Mouse (Mus musculus) embryonic facial prominence, embryonic 13.5 days (tissue): ENCODE results near the gene Masp2. TPM values are rescaled to one million over a fixed set of nuclear protein-coding genes. Genes with fewer than 3 reads are reported as not detected.

Source experiments
- ATAC-seq: fragments of 200-750 bp; cut with Nextera tagmentation; 2 replicates; pipeline ENCODE4 v1.8.0; 2017; ENCODE audit warnings: low read depth; ENCODE audit not compliant: insufficient number of reproducible peaks, insufficient read depth, low FRiP score, low TSS enrichment
- H3K27ac ChIP-seq: fragments of 300-500 bp; sonication (generic); 2 replicates; pipeline ENCODE4 v1.5.1; 2015; ENCODE audit warnings: moderate library complexity, mild to moderate bottlenecking, inconsistent platforms
- H3K27me3 ChIP-seq: fragments of 300-500 bp; sonication (generic); 2 replicates; pipeline ENCODE4 v1.6.1; 2015; ENCODE audit warnings: mild to moderate bottlenecking, inconsistent platforms
- H3K36me3 ChIP-seq: fragments of 300-500 bp; sonication (generic); 2 replicates; pipeline ENCODE4 v1.6.1; 2015; ENCODE audit warnings: mild to moderate bottlenecking, inconsistent platforms
- H3K4me1 ChIP-seq: fragments of 300-500 bp; sonication (generic); 2 replicates; pipeline ENCODE4 v1.6.1; 2015; ENCODE audit warnings: inconsistent platforms
- H3K4me2 ChIP-seq: fragments of 300-500 bp; sonication (generic); 2 replicates; pipeline ENCODE4 v1.6.1; 2015; ENCODE audit warnings: moderate library complexity, mild to moderate bottlenecking, inconsistent platforms
- H3K4me3 ChIP-seq: fragments of 300-500 bp; sonication (generic); 2 replicates; pipeline ENCODE4 v1.5.1; 2015; ENCODE audit warnings: mild to moderate bottlenecking, inconsistent platforms
- H3K9ac ChIP-seq: fragments of 300-500 bp; sonication (generic); 2 replicates; pipeline ENCODE4 v1.6.1; 2015; ENCODE audit warnings: mild to moderate bottlenecking, inconsistent platforms
- H3K9me3 ChIP-seq: fragments of 300-500 bp; sonication (generic); 2 replicates; pipeline ENCODE4 v1.6.1; 2016; ENCODE audit warnings: inconsistent platforms
- WGBS: fragments of 180-500 bp; shearing (Covaris S2); methylation state at CpG from one replicate; pipeline ENCODE4 v1.1.7; 2015; ENCODE audit warnings: mixed read lengths; 5-methylcytosine and 5-hydroxymethylcytosine counted together
- polyA plus RNA-seq: library from polyadenylated mRNA; unstranded; fragments of >200 nt; fragmentation: Nextera tagmentation; extraction: Ambion mirVana; gene quantifications from 2 replicates; pipeline ENCODE4 v1.2.1, GENCODE M21; 2015

Masp2 gene
- polyA plus RNA-seq, 1 experiment from 2014 or later, result 0.07 TPM

DNA sequence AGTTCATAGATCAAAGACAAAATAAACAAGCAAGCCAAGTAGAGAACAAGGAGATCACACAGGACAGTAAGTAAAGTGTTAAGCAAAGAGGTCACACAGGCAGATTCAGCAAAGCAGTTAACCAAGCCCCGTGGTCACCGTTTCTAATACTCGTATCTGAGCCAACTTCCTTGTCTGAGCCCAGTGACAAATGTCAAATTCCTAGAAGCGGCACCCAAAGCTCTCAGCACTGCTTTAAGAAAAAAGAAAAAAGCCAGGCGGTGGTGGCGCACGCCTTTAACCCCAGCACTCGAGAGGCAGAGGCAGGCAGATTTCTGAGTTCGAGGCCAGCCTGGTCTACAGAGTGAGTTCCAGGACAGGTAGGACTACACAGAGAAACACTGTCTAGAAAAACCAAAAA lies 15.7 kb upstream of the Masp2 start:
- Histone ChIP-seq H3K36me3 (peaks cover 16% of the 10 kb centered on the region), H3K27me3 (no peaks in the 10 kb centered on the region), H3K9ac (no peak overlapping the region), H3K4me3 (no peak overlapping the region), H3K4me1 (peaks cover 7% of the 10 kb centered on the region; the same call in 1 of the 2 replicates), H3K27ac (no peak overlapping the region), H3K9me3 (no peaks in the 10 kb centered on the region), H3K4me2 (no peak overlapping the region)
- 83% methylated on average over 9 of the region's 9 CpGs for WGBS
- ATAC-seq, result no peak

DNA sequence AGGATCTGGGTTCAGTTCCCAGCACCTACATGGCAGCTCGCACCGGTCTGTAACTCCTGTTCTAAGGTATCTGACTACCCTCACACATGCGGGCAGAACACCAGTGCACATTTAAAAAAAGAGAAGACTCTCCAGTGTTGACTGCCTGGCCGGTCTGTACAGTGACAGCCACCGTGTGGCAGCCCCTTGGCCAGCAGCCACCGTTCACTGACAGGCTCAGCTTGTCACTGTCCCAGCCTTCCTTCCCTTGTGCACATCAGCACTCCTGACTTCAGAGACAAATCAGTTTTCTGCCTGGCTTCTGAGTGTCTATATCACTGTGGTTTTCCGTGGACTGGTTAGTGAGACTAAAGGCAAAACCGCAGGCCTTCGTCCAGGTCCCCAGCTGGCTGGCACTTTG lies 13.6 kb upstream of the Masp2 start:
- WGBS, result 83% methylated on average over 9 of the region's 9 CpGs
- no peak for ATAC-seq
- Histone ChIP-seq H3K27me3 (no peaks in the 10 kb centered on the region), H3K27ac (no peak overlapping the region), H3K9ac (no peak overlapping the region), H3K4me1 (peaks cover 20% of the 10 kb centered on the region), H3K4me2 (no peak overlapping the region), H3K4me3 (no peak overlapping the region), H3K36me3 (peaks cover 13% of the 10 kb centered on the region), H3K9me3 (no peaks in the 10 kb centered on the region)

DNA sequence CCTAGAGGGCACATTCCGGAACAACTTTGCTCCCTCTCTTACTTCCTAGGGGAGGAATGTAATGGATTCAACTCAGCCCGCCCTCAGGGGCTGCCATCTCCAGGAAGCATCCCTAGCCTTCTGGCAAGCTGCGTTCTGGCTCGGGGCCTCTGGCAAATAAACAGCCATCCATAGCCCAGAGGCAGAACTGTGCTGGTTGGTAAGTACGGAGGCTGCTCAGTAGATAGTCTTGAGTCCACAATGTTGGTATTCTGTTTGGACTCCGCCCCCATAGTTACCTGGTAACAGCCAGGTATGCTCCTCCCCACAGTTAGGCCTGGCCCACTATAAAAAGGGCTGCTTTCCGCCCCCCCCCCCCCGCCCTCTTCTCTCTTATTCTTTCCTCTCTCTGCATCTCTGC lies 12.8 kb upstream of the Masp2 start:
- H3K27me3 ChIP-seq, result no peaks in the 10 kb centered on the region
- H3K36me3 ChIP-seq, result peaks cover 20% of the 10 kb centered on the region
- no peak overlapping the region for H3K9ac ChIP-seq
- no peak for ATAC-seq
- no peak overlapping the region for H3K27ac ChIP-seq
- no peak overlapping the region for H3K4me3 ChIP-seq
- no peaks in the 10 kb centered on the region for H3K9me3 ChIP-seq
- H3K4me1 ChIP-seq, result peaks cover 20% of the 10 kb centered on the region
- H3K4me2 ChIP-seq, result no peak overlapping the region
- 44% methylated on average over 6 of the region's 8 CpGs for WGBS

DNA sequence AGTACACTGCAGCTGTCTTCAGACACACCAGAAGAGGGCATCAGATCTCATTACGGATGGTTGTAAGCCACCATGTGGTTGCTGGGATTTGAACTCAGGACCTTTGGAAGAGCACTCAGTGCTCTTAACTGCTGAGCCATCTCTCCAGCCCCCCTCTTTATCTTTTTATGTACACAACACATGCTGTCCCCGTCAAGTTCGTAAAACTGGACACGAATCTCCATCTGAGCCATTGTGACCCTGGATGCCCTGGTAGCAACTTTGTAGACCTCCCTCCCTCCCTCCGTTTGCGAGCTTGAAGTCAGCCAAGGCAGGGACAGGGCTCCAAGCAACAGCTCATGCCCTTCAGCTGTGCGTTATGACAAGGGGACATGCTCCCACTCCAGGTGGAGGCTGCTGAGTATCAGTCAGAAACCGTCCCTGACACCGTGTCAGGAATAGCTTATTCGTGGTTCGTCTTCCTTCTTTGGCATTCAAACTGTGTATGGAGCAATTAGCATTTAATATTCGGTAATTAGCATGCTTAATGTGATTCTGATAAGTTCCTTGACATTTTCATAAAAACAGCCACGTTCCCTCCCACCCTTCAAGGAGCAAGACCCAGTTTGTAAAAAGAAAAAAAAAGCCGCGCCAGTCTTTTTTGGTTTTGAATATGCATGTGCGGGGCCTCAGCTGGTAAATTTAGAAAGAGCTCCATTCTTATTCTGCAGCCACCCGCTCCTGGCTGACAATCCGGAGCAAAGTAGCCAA lies 11.8 kb upstream of the Masp2 start:
- peaks cover 31% of the 10 kb centered on the region for H3K36me3 ChIP-seq
- no peaks in the 10 kb centered on the region for H3K9me3 ChIP-seq
- H3K27me3 ChIP-seq, result no peaks in the 10 kb centered on the region
- ATAC-seq, result no peak
- peaks cover 20% of the 10 kb centered on the region for H3K4me1 ChIP-seq
- peak overlapping the region; percentile 93 for H3K4me3 ChIP-seq
- H3K27ac ChIP-seq, result peak overlapping the region; percentile 80
- peak overlapping the region; percentile 88 for H3K4me2 ChIP-seq
- peak overlapping the region; percentile 89 for H3K9ac ChIP-seq
- WGBS, result 8% methylated on average over 18 of the region's 18 CpGs

DNA sequence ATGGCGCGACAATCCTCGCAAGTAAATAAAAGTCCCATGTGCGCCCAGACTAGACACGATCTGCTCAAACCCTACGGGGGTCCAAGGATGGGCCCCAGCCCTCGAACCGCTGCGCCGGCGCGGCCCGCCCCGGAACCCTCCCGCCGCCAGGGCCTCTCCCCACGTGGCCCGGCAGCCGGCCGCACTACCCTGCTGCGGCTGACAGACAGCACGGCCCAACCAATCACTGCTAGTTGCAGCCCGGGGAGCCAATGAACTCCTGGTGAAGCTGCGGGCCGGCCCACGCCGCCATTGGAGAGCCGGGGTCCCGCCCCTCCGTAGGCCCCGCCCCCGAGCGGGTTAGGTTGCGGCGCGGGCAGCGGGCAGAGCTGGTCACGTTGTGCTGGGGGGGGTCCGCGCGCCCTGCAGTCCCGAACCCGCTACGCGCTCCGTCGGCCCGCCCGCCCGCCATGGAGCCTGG lies 11.2 kb upstream of the Masp2 start, which contains the start of gene Srm:
Gene Srm, plus strand, starts transcription at position 333 of the 460 bp plus-strand sequence.
- peak within 1 kb of the TSS; percentile 88 for H3K4me2 ChIP-seq
- ATAC-seq, result peak; percentile 100
- H3K27me3 ChIP-seq, result no peaks in the 10 kb centered on the region
- peak within 1 kb of the TSS; percentile 93 for H3K4me3 ChIP-seq
- no peaks in the 10 kb centered on the region for H3K9me3 ChIP-seq
- peak within 1 kb of the TSS; percentile 89 for H3K9ac ChIP-seq
- peaks cover 20% of the 10 kb centered on the region for H3K4me1 ChIP-seq
- H3K36me3 ChIP-seq, result peaks cover 37% of the 10 kb centered on the region
- under 1% methylated on average over 50 of the region's 50 CpGs for WGBS
- peak within 1 kb of the TSS; percentile 80 for H3K27ac ChIP-seq

DNA sequence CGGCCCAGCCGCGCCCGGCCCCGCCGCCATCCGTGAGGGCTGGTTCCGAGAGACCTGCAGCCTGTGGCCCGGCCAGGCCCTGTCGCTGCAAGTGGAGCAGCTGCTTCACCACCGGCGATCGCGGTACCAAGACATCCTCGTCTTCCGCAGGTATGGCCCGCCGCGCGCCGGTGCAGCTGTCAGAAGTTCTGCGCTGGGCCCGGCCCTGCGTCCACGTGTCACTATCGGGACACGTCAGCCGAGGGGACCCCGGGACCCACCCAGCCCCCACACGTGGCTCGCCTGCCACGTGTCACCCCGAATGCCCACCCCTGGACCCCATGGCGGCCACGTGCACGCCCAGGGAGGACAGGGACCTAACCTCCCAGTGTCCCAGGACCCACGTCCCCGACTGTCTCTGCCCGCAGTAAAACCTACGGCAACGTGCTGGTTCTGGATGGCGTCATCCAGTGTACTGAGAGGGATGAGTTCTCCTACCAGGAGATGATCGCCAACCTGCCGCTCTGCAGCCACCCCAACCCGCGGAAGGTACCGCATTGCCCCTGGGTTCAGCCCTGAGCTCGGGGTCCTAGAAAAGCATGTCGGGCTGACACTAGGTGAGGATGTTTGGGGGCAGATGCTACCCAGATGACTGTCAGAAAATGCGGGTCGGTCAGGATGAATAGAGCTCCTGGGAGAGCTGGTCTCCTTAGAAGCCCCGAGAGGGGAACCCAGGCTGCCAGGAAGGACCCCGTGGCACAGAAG lies 10.5 kb upstream of the Masp2 start:
- H3K4me1 ChIP-seq, result peaks cover 20% of the 10 kb centered on the region
- peaks cover 43% of the 10 kb centered on the region for H3K36me3 ChIP-seq
- H3K9me3 ChIP-seq, result no peaks in the 10 kb centered on the region
- peak; percentile 0; the same call in 1 of the 2 replicates for ATAC-seq
- H3K4me2 ChIP-seq, result peak overlapping the region; percentile 88
- H3K27me3 ChIP-seq, result no peaks in the 10 kb centered on the region
- H3K27ac ChIP-seq, result peak overlapping the region; percentile 66; the same call in 1 of the 2 replicates
- H3K9ac ChIP-seq, result peak overlapping the region; percentile 89
- peak overlapping the region; percentile 93 for H3K4me3 ChIP-seq
- WGBS, result under 1% methylated on average over 52 of the region's 53 CpGs

DNA sequence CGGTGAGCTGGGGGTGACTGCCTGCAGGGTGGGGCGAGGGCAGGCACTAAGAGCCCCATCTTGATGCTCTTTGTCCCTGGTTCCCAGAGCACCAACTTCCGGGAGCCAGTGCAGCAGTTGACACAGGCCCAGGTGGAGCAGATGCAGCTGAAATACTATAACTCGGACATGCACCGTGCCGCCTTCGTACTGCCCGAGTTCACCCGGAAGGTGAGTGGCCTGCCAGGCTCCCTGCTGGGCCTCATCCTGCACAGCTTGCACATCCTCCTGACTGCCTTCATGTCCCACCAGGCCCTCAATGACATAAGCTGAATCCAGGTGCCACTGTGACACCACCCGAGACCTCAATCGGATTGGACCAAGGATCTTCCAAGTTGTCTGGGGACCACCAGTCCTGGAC lies 8.4 kb upstream of the Masp2 start:
- Histone ChIP-seq H3K9me3 (no peaks in the 10 kb centered on the region), H3K27ac (no peak overlapping the region), H3K4me2 (no peak overlapping the region), H3K9ac (no peak overlapping the region), H3K27me3 (no peaks in the 10 kb centered on the region), H3K4me3 (0 out of 2 replicates have a peak overlapping the region, but pooled peaks have one; percentile 2), H3K36me3 (peaks cover 64% of the 10 kb centered on the region), H3K4me1 (peaks cover 20% of the 10 kb centered on the region)
- ATAC-seq, result no peak
- 94% methylated on average over 11 of the region's 11 CpGs for WGBS

DNA sequence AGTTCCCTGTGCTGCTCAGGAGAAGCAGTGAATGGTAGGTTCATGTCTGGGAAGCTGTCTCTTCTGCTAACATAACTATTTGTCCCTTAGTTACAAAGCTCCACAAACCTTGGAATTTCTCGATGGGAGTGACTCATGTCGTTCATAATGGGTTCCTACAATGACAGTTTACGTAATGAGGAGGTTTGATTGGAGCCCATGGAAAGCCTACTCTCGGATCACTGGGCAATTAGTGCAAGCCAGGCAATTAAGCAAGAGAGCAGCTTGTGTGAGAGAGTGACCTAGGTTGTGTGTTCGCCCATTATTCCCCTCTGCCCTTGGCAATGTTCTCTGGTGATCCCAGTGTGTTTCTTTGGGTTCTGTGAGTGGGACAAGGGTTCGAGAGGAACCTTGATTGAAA lies 6.4 kb upstream of the Masp2 start:
- peaks cover 12% of the 10 kb centered on the region for H3K4me1 ChIP-seq
- peaks cover 69% of the 10 kb centered on the region for H3K36me3 ChIP-seq
- 88% methylated on average over 6 of the region's 6 CpGs for WGBS
- ATAC-seq, result no peak
- H3K9ac ChIP-seq, result no peak overlapping the region
- H3K27me3 ChIP-seq, result no peaks in the 10 kb centered on the region
- no peak overlapping the region for H3K27ac ChIP-seq
- no peak overlapping the region for H3K4me3 ChIP-seq
- H3K4me2 ChIP-seq, result no peak overlapping the region
- H3K9me3 ChIP-seq, result no peaks in the 10 kb centered on the region

DNA sequence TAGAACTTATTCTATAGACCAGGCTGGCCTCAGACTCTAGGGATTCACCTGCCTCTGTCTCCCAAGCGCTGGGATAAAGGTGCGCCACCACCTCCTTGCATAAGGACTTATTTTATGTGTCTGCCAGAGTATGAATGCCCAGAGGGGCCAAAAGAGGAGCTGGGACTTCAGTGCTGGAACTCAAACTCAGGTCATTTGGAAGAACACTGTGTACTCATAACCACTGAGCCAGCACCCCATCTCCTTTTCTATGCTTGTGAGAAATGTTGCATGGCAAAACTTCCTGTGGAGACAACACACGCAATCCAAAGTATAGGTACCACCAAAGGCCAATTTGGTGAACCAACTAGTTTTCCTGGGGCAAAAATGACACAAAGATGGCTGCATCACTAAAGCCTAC lies 5.6 kb upstream of the Masp2 start:
- H3K27ac ChIP-seq, result no peak overlapping the region
- H3K36me3 ChIP-seq, result peaks cover 69% of the 10 kb centered on the region
- no peaks in the 10 kb centered on the region for H3K9me3 ChIP-seq
- H3K4me2 ChIP-seq, result no peak overlapping the region
- 97% methylated on average over 3 of the region's 3 CpGs for WGBS
- no peak overlapping the region for H3K4me3 ChIP-seq
- peaks cover 12% of the 10 kb centered on the region for H3K4me1 ChIP-seq
- ATAC-seq, result no peak
- H3K27me3 ChIP-seq, result no peaks in the 10 kb centered on the region
- H3K9ac ChIP-seq, result no peak overlapping the region

DNA sequence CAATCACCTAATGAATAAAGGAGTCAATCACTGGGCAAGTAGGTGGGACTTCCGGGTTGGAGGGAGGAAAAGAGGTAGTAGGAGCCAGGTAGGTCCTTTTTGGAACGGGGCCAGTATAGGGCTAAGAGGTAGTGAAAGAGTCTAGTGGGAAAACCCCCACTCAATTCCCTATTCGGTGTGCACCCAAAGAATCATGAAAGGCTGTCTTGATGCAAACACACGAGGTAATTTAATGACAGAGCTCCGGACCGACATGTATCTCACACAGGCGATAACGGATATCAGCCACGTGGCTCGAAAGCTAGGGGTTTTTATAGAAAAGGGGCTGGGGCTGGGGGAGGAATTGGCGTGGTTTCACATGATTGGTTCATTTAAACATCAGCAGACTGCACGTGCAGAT lies 3.5 kb upstream of the Masp2 start:
- Histone ChIP-seq H3K9ac (no peak overlapping the region), H3K4me3 (no peak overlapping the region), H3K36me3 (peaks cover 56% of the 10 kb centered on the region), H3K9me3 (no peaks in the 10 kb centered on the region), H3K4me2 (no peak overlapping the region), H3K27ac (no peak overlapping the region), H3K4me1 (no peaks in the 10 kb centered on the region), H3K27me3 (no peaks in the 10 kb centered on the region)
- no peak for ATAC-seq
- whole genome bisulfite sequencing, result 91% methylated on average over 12 of the region's 12 CpGs

DNA sequence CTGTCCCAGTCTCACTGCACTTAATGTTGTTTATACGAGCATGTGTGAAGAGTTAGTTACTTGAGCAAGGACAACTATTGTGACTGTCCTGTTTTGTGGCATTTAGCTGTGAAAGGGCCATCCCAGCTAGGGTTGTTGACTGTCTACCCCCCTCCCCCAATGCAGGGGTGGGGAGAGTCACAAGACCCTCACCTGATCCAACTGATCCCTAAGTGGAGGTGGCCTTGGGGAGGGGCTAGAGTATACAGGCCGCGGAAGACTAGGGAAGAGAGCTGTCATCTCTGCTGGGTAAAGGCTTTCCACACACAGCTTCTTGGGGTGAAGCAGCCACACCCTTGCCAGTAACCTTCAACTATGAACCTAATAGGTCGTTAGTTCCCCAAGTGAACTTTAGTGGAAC lies 2.0 kb upstream of the Masp2 start:
- WGBS, result 85% methylated on average over 4 of the region's 4 CpGs
- H3K4me1 ChIP-seq, result no peaks in the 10 kb centered on the region
- H3K27me3 ChIP-seq, result no peaks in the 10 kb centered on the region
- no peak overlapping the region for H3K9ac ChIP-seq
- H3K9me3 ChIP-seq, result no peaks in the 10 kb centered on the region
- no peak overlapping the region for H3K27ac ChIP-seq
- ATAC-seq, result no peak
- no peak overlapping the region for H3K4me2 ChIP-seq
- H3K36me3 ChIP-seq, result peaks cover 41% of the 10 kb centered on the region
- H3K4me3 ChIP-seq, result no peak overlapping the region

DNA sequence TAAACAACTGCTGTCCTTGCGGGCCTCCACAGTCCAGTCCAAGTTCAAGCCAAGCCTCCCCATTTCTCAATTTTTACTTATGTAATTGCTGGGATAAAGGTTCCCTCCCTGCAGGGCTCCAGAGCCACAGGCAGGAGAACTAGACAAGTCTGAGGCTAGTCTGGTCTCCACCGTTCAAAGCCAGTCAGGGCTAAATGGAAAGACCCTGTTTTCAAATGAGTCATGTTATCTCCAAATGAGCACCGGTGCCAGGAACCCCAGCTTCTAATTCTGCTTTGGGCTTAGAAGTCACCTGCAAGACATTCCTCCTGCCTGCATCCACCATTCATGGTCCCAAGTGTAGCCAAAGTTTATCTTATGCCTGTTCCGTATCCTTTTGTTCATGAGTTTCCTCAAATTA lies 483 bp upstream of the Masp2 start:
- WGBS, result 83% methylated on average over 4 of the region's 4 CpGs
- Histone ChIP-seq H3K4me1 (no peaks in the 10 kb centered on the region), H3K36me3 (peaks cover 26% of the 10 kb centered on the region), H3K4me2 (no peak overlapping the region), H3K4me3 (no peak overlapping the region), H3K27me3 (no peaks in the 10 kb centered on the region), H3K9me3 (no peaks in the 10 kb centered on the region), H3K9ac (no peak overlapping the region), H3K27ac (no peak overlapping the region)
- ATAC-seq, result no peak
